Mouse (Mus musculus) WW6 (cell line): ENCODE measurements at regions not wholly inside any gene's neighbourhood (a gene's known extent, or its start where the extent isn't known, plus 50 kb on each side); places are given as distances from the start of the nearest gene placed in this dataset.
"Not testable (repeated sequence)": the region's sequence is repeated elsewhere in the genome, so short reads cannot be mapped to it uniquely, and the experiment has no call there.

Source experiments
- DNase-seq: peaks from one replicate; pipeline ENCODE4 v3.0.0-alpha.2; 2013; ENCODE audit warnings: low read depth, low spot score

DNA sequence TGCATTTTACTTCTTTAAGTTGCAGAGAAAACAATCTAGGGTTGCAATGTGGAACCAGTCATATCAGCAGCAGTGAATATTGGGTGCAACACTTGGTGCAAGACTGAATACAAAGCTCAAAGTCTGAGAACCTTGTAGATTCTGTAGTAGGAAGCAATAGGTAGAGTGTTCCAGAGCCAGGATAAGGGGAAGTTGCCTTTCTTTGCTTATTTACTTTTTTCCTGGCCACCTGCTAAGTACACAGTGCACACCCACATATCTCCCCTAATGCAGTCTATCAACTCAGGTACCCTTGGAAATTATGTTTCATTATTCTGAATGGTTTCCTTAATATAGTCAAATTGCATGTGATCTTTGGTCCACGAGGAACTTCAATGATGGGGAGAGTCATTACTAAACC is 464.9 kb downstream of the Inhba start:
- no peak for DNase-seq

DNA sequence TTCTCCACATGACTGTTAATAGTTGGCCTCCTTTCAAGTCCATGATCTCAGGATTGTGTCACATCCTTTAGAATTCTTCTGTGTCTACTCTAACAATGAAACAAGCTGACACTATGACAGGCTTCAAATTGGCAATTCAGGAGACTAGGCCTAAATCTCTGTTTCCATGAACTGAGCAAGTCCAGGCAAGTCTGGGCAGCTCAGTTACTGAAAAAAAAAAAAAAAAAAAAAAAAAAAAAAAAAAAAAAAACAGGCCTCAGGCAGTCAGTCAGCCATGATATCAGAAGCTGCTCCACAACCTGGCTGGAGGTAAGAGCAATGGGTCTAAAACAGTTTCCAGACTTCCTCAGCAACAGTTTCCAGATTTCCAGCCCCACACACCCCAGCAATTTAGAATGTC is 475.6 kb downstream of the Inhba start:
- no peak for DNase-seq

DNA sequence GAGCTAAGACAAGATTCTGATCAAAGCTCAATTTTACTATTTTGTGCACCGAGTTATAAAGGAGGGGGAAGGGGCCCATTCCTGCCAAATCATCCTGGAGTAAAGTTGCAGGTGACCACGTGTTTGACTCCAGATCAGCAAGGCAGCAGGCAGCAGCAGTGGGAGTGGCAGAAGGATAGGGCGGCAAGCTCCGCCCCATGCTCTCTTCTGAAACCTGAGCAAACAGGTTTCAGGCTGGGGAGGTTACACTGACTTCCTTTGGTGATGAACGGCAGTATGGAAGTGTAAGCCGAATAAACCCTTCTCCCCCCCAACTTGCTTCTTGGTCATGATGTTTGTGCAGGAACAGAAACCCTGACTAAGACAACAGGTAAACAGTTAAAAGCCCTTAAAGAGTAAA is 479.0 kb downstream of the Inhba start:
- not testable (repeated sequence) for DNase-seq

DNA sequence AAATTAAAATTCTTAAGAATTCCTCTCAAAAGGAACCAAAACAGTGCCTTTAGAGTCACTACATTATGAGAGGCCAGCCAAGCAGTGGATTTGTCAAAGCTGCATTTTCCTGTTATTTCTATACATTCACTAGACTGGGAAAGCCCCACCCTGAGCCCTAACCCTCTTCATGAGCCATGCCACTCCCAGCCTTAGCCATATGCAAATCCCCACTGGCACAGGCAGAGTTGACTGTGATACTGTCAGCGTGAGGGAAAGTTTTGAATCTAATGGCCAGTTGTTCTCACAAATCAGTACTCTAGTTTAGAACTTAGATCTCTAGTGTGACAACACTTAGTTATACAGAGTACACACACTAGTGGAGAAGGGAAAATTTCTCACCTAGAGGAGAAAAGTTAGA is 486.4 kb downstream of the Inhba start:
- DNase-seq: no peak

DNA sequence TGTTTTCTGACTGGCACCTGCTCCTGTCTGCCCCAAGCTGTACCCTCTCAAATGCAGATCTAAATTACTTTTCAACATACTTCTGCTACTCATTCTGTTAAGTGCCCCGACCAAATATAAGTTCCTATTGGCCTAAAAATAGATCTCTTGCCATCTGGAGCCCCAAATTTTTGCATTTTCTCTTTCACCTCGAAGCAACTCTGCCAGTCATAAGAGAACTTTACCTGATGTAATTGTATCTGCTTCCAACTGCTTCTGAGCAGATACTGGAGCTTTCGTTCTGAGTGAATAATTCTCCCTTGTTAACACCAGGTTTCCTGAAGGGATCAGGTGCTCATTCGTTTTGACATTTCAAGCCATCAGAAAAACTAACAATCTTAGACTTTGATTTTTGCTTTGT is 501.2 kb downstream of the Inhba start:
- DNase-seq: no peak

DNA sequence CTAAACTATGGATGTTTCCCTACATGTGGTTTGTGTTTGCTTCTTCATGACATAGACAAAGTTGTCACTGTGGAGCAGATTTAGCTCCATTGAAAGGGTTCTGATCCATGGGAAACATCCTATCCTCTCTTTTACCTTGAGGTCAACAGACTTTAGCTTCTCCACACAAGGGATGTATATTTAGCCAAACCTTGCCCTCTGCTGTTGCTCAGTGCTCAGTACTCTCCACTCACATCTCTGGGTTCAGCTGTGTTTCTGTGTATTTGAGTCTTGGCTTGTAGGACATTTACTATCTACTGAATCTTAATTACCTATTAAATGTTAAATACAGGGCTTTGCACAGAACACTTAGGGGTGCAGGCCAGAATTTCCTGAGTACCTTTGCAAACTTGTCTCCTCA is 503.5 kb downstream of the Inhba start:
- DNase-seq: no peak

DNA sequence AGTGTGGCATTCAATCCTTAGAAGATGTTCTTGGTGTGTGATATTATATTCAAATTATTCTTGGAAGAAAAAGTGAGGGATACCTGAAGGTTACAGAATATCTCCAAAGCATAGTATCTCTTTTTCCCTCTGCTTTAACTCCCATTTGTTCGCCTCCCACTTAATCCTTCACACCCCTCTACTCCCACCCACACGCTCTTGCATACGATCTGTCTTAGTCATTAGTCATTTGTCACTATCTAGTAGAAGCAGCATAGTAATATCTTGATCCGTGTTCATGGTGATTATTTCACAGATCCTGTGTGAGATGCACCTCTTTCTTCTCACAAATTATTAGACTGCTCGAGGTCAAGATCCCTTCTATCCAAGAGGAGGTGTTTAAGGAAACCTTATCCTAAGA is 517.4 kb downstream of the Inhba start:
- DNase-seq: no peak

DNA sequence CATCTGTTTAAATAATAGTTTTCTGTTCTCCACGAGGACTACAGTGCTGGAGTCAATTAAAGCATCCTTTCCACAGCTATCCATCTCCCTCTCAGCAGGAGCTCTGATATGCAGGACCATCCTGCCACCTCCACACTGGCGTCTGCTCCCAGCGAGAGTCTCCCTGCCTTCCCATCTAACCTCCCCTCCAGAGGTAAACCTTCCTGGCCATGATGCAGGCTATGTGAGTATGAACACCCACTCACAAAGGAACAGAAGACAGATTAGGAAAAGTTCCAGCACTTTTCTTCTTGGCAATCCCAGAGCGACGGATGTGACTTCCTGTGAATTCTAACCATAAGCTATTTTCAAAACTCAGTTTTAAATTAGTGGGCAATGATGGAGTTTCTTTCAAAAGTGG is 532.1 kb downstream of the Inhba start:
- no peak for DNase-seq

DNA sequence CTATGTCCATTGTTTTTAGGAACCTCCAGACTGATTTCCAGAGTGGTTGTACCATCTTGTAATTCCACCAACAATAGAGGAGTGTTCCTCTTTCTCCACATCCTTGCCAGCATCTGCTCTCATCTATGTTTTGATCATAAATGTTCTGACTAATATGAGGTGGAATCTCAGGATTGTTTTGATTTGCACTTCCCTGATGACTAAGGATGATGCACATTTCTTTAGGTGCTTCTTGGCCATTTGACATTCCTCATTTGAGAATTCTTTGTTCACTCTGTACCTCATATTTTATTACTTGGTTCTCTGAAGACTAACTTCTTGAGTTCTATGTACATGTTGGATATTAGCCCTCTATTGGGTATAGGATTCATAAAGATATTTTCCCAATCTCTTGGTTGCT is 538.4 kb downstream of the Inhba start:
- DNase-seq: no peak

DNA sequence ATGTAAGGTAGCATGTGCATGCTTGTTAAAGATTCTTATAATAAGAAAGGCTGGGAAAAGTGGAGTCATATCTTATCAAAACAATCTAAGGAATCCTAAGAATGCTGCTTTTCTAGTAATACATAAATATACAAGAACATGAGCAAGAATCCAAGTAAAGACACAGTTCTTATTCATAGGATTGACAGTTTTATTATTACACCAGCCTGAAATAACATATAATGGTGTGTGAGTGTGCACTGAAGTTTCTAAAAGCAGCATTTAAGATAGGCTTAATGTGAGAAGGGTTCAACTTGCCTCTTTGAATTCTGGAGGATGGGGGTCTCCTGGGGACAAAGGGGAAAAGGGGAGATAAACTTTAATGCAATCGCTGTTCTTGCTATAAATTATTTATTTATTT is 553.3 kb downstream of the Inhba start:
- no peak for DNase-seq

DNA sequence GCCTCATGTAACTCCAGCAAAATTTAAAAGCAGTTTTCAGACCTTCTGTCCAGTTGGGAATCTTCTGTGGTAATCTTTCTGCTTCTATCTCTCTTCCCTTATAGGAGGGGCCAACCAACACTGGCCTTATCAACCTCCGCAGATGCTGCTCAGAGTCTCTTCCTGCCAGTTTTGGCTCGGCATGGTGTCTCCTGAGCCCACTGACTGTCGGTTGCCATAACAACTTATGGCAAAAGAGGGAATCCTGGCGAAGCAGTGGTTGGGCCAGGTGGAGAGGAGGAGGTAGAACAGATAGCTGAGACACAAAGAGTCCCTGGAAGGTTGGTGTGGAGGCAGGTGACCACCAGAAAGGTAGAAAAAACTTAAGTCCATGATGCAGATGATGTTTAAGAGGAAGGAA is 562.4 kb downstream of the Inhba start:
- no peak for DNase-seq

DNA sequence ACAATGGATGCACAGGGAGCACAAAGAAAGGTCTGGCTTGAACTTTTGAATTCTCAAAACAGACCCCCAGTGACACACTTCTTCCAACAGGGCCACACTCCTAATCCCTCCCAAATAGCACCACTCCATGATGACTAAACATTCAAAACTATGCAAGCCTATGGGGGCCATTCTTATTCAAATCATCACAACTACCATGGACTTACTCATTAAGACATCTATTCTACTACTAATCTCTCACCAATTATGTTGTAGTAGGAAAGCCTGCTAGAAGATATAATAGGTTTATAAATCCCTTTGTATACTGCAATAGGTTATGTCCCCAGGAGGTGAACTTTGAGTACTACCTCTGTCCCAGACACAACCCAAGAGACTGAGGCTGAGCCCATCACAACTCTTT is 574.6 kb downstream of the Inhba start:
- DNase-seq: no peak

DNA sequence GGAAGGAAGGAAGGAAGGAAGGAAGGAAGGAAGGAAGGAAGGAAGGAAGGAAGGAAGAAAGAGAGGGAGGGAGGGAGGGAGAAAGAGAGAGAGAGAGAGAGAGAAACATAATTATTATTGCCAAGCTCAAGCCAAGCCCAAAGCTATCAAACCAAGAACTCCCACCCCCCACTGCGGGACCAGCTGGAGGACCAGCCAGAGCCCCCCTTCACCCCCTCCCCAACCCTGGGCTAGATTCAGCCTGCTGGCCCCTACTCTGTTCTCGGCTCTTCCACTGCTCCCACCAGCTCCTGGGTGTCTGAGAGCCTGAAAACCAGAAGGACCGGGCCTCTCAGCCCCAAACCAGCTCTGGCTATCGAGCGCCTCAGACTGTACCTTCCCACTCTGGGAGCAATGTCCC is 608.1 kb downstream of the Inhba start:
- no peak for DNase-seq

DNA sequence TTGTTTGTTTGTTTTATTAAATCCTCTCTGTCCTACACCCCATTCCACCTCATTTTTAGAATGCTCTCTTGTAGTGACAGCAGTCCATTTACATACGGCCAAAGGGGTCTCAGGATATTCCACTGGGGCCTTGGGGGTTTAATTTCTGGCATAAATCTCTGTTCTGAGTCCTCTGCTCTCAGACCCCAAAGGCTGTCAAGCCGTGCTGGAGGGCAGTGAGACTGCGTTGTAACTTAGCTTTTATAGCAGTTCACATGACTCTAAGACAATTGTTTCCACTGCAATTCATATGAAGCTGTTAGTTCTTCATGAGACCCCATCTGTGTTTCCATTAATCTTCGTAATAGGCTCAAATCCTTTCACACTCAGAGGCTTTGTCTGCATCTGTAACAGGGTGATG is 614.9 kb downstream of the Inhba start:
- DNase-seq: no peak

DNA sequence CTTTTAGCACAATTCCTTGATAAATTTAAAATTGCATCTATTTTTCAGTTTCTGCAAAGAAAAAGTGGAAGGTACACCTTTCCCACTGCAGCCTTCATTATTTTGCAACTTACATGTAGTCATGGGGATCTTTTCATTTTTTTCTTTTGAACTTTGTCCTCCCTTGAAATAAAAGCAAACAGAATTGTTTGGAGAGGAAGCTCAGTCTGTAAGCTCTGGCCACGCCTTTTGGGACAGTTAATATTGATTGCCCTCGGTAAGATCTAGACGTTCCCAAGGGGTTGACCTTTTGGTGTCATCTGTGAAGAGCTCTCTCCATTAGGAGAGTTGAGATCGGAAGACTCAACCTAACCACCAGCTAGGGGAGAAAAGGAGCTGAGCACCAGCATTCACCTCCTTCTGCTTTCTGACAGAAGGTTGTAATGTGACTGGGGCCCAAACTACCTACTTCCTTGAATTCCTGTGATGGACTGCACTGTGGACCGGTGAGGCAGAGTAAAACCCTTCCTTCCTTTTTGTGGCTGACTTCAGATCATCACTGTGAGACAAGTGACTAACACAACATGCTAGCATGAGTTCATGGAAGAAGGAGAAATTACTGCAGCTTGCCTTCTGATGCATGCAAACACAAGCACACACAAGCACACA is 621.9 kb downstream of the Inhba start:
- no peak for DNase-seq

DNA sequence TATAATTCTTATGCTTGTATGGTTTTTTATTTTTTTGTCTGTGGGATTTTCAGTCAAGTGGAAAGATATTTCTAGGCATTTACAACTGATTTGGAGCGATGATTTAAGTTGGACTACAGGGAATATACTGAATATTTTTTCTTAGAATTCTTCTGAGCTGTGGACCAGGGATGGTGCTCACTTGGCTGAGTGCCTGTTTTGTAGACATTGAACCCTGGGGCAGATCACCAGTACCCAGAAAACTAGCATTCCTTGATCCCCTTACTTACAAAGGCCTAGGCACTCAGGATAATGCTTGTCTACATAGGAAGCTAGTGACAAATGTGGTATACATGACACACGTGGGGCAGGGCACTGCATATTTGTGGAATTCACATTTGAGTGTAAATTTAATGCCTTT is 624.6 kb downstream of the Inhba start:
- DNase-seq: no peak

DNA sequence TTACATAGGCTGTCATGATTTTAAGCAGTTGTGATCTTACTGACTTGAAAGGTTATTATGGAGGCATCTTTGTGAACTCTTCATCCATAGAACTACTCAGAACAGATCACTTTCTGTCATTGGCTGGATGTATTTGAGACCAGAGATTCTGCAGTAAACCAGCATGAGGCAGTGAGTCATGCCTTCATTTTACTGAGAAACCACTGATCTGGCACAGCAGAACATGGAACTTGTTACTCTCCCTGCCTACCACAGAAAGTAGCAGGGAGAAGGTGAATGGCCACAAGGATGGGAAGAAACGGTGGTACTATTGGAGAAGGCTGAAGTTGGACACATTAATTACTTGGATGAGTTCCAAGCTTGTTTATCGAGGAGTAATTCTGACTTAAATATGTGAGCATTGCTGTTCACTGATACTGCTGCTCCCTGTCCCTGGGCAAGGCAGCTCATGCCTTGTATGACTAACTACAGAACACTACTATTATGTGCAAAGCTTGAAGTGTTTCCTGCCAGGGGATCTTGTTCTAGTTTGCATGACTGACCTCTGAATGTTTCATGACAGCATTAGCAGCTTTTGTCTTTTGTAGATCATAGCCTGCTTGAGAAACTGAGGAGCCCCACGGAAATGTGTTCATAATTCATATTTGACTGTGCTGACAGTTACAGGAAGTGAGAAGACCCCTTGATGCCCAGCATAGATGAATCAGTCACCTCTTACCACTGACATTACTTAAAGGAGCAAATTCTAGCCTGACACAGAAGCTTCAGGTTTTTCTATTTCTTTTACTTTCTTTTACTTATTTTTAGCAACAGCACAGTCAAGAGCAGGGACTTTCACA is 630.2 kb downstream of the Inhba start:
- DNase-seq: no peak

DNA sequence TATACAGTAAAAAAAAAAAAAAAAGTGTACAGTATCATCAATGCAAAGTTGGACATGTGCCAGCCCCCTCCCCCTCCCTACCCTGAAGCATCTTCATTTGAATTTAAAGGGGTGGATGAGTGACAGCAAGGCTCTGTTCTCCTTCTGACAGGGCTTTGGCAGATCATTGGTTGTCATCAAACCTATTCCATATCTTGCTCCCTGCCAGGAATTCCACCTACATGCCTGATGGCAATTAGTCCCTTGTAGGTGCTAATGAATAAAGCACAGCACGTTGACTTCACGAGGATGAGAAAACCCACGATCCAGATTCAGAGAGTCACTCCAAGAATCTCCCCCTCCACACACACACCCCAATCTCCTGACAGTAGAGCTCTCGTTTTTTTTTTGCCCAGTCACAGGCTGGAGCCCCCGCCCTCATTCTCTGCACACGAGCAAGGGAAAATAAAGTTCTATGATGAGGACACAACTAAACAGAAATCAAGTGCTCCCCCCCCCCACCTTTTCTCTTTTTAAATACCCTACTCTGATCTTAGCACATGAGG is 630.9 kb downstream of the Inhba start:
- DNase-seq: no peak

DNA sequence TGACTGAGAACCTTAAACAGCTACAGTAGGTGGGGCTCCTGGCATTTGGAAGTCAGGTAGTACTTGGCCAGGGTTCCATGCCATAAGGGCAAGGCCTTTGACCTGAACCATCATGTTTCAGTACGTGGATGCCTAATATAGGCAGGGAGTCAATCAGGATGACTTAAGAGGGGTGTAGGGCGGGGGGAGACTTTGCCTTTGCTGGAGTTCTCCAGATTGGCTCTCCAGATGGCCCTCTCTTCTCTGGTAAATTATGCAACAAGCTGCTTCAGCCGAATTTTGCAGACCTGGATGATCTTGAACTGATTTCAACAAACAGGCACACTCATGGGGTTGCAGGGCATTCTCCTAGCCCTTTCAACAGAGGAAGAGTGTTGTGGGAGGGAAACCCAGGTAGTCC is 633.7 kb downstream of the Inhba start:
- no peak for DNase-seq

DNA sequence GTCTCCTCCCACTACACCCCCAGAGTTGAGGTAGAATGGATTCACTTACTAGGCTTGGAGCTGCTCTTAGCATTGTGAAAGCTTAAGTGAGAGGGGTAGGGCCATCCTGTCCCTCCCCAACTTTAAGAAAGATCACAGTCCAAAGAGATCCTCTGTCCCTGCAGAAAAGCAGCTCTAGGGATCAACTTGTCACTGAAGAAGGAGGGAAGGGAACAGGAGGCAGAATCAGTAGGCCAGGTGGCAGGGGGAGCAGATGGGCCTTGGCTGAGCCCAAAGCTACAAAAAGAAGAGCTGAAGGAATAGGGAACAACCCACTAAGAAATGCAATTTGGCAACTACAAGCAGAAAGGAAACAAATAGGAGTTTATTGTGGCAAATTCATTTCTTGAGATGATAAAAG is 634.4 kb downstream of the Inhba start:
- DNase-seq: no peak

DNA sequence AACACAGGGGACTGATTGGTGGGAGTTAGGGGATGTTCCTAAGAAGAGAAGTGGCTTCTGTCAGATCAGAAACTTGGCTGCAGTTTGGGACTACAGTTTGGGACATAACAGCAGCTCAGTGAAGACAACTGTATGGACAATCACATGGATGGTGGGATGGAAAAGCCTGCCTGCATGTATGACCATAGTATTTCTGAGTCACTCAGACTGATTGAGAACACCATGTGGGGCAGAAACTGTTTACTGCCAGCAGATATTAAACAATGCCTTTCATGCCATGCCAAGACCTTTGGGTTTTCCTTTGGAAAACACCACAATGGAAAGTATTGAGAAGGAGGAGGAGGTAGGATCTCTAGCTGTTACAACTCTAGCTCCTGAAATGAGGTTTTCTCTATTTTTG is 635.0 kb downstream of the Inhba start:
- no peak for DNase-seq

DNA sequence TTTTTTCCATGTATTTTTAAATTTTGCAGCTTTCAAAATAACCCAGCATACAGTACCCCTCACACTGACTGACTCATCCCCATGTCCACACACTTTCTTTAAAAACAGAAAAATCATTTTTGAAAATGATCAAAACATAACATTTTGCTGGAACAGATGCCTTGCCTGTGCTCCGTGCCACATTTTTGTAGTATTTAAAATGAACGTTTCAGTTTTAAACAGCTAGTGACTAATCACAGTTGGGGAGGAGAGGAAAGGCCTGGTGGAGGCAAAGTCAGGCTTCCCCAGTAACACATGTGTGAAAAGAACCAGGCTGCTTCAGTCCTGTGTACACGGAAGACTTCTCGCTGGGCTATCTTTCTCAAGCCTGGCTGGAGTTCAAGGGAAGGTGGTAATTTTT is 644.5 kb downstream of the Inhba start:
- no peak for DNase-seq

DNA sequence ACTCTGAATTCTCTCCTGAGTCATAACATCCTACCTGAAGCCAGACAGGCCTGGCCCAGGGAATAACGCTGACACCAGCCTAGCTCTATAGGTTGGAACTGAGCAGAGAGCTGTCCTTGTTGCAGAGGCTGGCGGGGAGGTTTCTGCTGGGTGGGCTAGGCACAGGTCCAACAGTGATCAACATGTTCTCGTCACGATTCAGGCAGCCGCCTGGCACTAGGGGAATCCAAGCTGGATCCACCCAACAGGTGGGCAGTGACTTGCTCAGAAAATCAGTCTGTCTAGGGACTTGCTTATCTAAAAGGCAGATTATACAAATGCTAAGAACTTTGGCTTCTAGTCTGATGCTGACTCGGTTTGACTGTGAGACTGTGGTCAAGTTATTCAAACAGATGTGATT is 648.2 kb downstream of the Inhba start:
- no peak for DNase-seq
